Mouse (Mus musculus): Measurements from ENCODE around the gene Peli2.

GRCm38 (mm10) chr14:48132241-48132640 is 11.6 kb downstream of the Peli2 start:
- TF ChIP-seq CTCF (IDR thresholded peaks at IDR 0.05; ENCODE audit: low read depth) (no peak), EP300 (optimal IDR thresholded peaks at IDR 0.05) (no peak)

Data from stomach, postnatal 0 days (tissue).